Mouse (Mus musculus) adrenal gland (tissue): ENCODE measurements around the gene Hunk.

Source experiments
- intact Hi-C: fragments of 180-260 bp; cut with DNase I; formaldehyde crosslinking; loops from one replicate; pipeline ENCODE4 v1.15.1; 2025

Gene Hunk

DNA sequence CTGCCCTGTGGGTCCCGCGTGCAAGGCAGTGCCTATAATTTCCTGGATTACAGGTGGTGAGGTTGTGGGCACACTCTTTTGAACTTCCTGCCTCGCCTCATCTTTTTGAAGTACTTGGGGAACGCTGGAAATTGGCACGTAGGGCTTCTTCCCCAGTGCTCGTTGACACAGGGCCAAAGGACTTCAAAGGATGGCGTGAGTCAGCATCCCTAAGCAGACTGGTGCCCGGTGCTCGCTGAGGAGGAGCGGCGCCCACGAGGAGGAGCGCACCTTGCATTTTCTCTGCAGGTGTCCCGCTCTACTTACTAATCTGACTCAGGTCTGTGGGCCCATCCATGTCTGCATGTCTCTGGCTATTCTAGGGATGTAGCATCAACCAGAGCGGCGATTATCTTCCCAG lies 4.9 kb downstream of the Hunk start:
- intact Hi-C loops, result no loop called here

DNA sequence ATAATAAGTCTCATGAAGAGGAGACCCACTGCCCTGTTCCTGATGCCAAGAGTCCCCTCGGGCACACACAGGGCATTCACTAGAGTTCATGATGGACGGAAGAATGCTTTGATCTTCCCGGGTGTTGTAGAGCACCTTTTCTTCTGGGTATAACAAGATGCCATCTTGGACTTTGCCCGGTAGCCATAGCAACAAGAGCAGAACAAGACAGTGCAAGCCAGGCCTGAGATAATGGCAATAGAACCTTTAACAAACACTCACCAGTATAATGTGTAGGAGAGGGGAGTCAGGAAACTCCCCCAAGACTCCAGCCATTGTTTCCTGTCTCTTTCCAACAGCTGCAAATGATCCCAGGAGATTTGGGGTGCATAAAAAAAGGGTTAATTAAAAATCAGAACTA lies 8.9 kb downstream of the Hunk start:
- intact Hi-C loops, result no loop called here

DNA sequence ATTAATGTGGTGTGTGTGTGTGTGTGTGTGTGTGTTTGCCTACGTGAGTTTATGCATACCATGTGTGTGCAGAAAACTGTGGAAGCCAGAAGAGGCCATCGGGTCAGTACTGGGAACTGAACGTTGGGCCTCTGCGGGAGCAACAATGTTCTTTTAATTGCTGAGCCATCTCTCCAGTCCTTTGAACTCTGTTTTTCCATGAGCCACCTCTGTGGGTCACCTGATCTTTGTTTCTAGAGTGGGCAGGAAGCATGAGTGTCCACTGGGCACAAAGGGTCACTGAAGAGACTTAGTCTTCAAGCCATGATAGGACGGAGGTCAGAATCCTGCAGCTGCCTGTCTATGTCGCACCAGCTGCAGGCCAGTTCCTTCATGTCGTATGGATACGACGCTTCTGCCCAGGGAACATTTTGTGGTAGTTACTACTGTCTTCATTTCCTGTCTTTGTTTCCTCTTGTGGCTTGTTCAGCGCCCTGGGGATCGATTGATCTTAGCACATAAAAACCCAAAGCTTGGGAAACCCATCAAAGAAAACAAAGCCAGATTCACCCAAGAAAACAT lies 10.3 kb downstream of the Hunk start:
- intact Hi-C loops, result no loop called here

- intact Hi-C loops, result no loop called here
Observed at GRCm38 (mm10) chr16:90396882-90397281, 11.1 kb downstream of the Hunk start.

DNA sequence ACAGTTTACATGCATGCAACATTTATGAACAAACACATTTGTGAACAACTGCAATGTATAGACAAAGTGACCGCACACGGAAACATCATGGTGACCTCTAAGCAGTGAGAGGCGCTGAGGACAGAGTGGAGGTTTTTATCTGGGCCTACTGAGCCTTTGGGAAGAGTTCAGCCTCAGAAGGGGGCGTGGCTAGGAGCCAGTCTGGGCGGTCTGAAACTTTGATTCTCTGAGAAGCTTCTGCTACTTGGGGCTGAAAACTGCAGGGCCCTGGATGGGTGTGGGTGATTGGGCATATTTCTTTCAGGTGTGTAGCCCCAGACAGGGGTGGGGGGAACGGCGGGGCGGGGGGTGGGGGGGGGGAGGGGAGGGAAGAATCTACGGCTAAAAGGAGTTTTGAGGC lies 14.5 kb downstream of the Hunk start:
- intact Hi-C loops, result no loop called here

- intact Hi-C loops, result no loop called here
Observed at GRCm38 (mm10) chr16:90400906-90401666, 15.3 kb downstream of the Hunk start.

DNA sequence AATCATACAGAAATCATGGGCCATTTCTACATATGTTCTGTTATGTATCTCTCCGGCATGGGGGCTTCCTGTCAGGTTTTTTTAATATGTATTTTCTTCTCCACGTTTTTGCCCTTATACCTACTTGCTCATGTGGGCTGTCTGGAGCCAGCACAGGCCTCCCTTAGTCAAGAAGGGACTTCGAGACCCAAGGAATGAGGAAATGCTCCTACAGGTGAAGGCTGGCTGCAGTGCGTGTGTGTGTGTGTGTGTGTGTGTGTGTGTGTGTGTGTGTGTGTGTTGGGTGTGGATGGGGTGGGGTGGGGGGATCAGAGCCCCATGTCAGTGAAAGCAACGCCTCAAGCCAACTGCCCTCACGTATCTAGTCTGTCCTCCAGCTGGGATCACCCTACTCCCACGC lies 16.5 kb downstream of the Hunk start:
- intact Hi-C loops, result no loop called here

DNA sequence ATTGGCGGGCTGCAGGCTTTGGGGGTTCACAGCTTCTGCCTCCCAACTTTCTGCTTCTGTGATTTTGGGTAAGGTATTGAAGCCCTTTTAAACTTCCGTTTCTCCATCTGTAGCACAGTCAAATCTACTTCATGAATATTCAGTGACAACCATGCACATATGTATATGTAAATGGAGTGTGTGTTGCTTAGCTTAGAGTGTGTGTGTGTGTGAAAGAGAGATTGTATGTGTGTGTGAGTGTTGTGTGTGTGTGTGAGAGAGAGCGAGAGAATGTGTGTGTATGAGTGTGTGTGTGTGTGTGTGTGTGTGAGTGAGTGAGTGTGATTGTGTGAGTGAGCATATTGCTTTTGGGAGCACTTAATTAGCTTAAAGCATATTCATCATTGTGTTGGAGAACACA lies 19.4 kb downstream of the Hunk start:
- intact Hi-C loops, result no loop called here

GRCm38 (mm10) chr16:90405599-90405998 lies 19.8 kb downstream of the Hunk start:
- intact Hi-C loops, result no loop called here

DNA sequence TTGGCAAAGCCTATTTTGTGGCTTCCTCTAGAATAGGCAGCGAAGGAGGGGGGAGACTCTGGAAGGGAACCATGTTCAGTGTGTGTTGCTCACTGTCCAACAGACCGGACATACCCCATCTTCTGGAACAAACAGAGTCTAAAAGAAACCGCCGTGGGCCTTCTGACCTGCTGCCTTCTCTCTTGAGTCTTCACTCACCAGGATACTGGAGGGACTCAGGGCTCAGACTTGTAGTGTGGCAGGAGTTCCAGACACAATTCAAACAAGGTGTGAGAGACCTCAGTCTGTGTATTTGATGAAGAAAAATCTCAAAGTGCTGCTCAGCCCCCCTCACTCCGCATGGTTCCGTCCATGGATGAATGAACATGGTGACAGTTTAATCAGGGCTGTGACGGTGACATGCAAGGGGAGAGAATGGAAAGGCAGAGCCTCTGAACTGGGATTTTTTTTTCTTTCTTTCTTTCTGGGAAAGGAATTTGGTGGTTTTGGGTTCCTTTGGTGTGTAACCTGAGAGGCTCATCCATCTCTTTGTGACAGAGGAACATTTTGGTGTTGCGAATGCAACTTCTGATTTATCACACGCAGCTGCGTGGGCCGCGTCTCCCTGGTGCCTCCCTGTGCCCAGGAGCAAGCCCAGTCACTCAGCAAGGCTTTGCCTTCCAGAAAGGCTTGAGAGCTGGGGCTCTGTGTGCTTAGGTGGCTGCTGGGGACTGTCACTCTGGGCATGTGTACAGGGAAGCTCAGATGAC lies 21.9 kb downstream of the Hunk start:
- intact Hi-C loops, result no loop called here

DNA sequence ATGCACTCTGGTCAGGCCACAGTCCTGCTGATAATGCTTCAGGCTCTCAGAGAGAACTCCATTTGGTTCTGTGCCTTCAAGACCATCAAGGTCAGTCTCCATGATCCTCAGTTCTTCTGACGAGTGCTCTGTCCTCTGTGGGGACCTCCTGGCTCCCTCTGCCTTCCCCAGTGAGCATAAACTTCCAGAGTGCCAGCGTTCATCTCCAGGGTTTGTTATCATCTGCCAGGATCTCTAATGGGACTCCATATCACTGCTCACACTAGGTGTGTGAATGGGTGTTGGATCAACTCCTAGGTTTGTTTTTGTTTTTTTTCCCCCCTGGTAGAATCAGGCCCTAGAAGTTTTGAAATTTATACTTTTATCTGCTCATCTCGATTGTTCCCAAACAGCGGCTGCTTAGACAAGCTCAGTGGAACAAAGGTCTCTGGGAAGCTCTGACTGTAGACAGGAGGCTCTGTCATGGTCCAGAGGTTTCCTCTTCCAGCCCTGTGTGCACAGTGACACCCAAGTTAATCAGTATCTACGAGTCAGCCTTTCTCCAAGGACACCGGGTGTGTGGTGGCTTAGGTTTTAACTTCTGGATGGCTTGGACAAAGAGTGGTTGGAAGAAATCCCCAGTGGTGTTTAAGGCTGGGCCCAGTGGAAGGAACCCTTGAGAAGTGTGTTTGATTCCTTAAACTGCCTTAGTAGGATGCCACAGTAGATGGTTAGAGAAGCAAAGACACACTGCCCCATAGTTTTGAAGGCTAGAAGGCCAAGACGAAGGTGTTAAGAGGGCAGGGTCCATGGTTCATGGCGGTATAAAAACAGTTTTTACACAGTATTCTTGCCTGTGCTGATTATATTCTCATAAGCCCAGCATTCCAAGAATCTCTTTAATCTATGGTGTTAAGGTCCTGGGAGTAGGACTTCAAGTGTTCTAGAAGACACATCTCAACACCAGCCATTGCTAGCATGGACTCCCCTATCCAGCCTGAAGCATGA lies 26.6 kb downstream of the Hunk start:
- intact Hi-C loops, result no loop called here

- intact Hi-C loops, result no loop called here
Observed at GRCm38 (mm10) chr16:90416621-90417020, 30.8 kb downstream of the Hunk start.

- intact Hi-C loops, result no loop called here
Observed at GRCm38 (mm10) chr16:90418661-90419060, 32.8 kb downstream of the Hunk start.

GRCm38 (mm10) chr16:90421145-90421544 lies 35.3 kb downstream of the Hunk start:
- intact Hi-C loops, result no loop called here

- intact Hi-C loops, result no loop called here
Observed at GRCm38 (mm10) chr16:90421551-90421950, 35.7 kb downstream of the Hunk start.

DNA sequence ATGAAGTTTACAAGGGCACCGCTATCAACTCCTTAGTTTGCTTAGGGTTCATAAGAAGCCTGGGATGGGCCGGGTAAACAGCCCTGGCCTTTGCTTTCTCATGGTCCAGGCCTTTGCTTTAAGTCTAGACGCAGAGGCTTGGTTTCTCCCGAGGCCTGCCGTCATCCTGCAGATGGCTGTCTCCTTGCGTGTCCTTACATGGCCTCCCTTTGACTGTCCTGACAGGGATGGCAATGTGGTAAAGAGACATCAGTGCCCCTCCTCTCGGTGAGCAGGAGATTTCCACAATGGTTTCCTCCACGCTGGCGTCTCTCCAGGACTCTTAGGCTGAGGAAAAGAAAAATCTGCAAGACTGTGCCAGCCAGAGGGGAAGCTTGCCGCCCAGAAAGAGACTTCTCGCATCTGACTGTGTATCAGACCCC lies 36.3 kb downstream of the Hunk start:
- intact Hi-C loops, result no loop called here

GRCm38 (mm10) chr16:90423898-90424297 lies 38.1 kb downstream of the Hunk start:
- intact Hi-C loops, result no loop called here

DNA sequence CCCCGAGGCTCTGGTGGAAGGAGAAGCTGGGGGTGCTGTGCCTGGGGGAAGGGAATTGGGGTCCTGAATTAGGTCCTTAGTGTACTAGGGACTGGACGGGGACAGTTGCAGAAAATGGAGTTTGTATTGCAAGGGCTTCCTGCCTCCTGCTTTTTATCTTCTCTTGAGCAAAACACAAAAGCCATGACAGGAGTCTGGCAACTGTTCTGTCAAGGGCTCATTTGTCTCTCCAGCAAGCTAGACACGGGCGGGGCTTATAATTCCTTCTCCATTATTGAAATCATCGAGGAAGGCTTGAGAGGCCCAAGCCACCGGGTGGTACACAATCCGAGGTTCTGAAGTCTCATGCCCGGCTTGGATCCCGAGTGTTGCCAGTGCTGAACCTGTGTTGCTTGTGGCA lies 38.6 kb downstream of the Hunk start:
- intact Hi-C loops, result no loop called here

- intact Hi-C loops, result no loop called here
Observed at GRCm38 (mm10) chr16:90426234-90426633, 40.4 kb downstream of the Hunk start.

GRCm38 (mm10) chr16:90427838-90428630 lies 42.2 kb downstream of the Hunk start:
- intact Hi-C loops, result no loop called here

DNA sequence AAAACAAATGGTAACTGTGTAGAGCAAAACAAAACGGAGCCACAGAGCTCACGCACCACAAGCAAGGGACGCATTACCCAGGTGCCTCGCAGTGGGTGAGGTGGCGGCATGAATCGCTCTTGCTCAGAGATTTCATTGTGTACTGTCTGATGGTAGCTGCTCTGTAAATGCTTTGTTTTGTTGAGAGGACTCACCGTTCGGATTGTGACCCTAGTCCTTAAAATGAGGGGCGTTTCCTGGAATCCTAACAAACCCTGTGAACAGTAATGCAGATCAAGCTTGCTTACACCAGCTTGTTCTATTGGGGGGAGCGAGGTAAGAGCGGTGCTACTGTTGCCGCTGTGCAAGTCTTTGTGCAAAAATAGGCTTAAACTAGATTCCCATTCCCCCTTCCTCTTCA lies 47.7 kb downstream of the Hunk start:
- intact Hi-C loops, result no loop called here
